Mouse (Mus musculus): ENCODE results near the gene Vangl1. TPM values are rescaled to one million over a fixed set of nuclear protein-coding genes. Genes with fewer than 3 reads are reported as not detected.
"Not testable (repeated sequence)": the region's sequence is repeated elsewhere in the genome, so short reads cannot be mapped to it uniquely, and the experiment has no call there.

The Vangl1 gene
- polyA plus RNA-seq, 1 experiment from 2014 or later, result 14.0 TPM

DNA sequence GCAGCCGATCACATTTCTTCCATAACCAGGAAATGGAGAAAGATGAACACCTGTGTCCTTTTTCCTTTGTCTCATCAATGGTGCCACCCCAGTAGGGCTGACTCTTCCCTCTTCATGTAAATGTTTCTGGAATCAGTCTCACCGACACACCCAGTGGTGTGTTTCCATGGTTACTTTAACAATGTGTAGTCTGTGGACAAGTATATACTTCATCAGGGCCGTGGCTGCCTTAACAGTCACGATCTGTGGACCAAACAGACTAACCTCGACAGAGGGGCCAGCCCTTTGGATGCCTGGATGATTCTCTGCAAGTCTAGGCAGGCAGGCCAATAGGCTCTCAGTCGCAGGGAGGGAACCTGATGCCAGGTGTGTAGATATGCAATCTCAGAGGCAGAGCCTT is 8.4 kb upstream of the Vangl1 start:
- ATAC-seq (no peak), DNase-seq (ENCODE audit: low spot score) (no peak)
- no peaks in the 10 kb centered on the region for H3K9me3 ChIP-seq (ENCODE audit: low read length)
- 36% methylated on average over 6 of the region's 6 CpGs for WGBS
- H3K36me3 ChIP-seq (ENCODE audit: insufficient read depth, low read length), result no peaks in the 10 kb centered on the region
- H3K27ac ChIP-seq (ENCODE audit: low read length), result no peak overlapping the region
- no peak for TF ChIP-seq CTCF (IDR thresholded peaks at IDR 0.05)
- TF ChIP-seq EP300 (IDR thresholded peaks at IDR 0.05), result no peak
- no peaks in the 10 kb centered on the region for H3K27me3 ChIP-seq (replicated peaks; ENCODE audit: insufficient read depth, low read length)
- no peak overlapping the region for H3K4me2 ChIP-seq (replicated peaks; ENCODE audit: low read depth, low read length)
- H3K9ac ChIP-seq (replicated peaks; ENCODE audit: low read depth), result no peak overlapping the region
- no peak overlapping the region for H3K4me3 ChIP-seq (ENCODE audit: low read depth, low read length)
- H3K4me1 ChIP-seq (ENCODE audit: insufficient read depth, low read depth, low read length), result no peaks in the 10 kb centered on the region

DNA sequence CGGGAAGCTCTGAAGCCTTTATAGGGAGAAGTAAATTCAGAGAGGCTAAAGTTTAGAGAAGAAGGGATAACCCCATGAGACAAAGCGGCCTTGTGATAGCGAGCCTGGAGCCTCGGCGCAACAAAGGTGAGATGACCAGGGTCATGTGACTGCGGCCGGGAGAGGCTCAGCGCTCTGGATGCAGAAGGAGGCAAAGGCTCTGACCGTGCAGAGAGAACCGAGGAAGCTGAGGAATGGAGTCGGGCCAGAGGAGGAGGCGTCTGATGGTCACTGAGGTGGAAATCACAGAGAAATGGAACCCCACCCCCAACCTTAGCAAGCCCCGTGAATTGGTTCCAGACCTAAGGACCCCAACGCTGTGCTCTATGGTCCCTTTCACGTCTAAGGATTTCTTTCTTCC is 7.8 kb upstream of the Vangl1 start:
- Histone ChIP-seq H3K4me2 (replicated peaks; ENCODE audit: low read depth, low read length) (no peak overlapping the region), H3K36me3 (ENCODE audit: insufficient read depth, low read length) (no peaks in the 10 kb centered on the region), H3K9me3 (ENCODE audit: low read length) (no peaks in the 10 kb centered on the region), H3K4me1 (ENCODE audit: insufficient read depth, low read depth, low read length) (no peaks in the 10 kb centered on the region), H3K9ac (replicated peaks; ENCODE audit: low read depth) (no peak overlapping the region), H3K27me3 (replicated peaks; ENCODE audit: insufficient read depth, low read length) (no peaks in the 10 kb centered on the region), H3K4me3 (ENCODE audit: low read depth, low read length) (no peak overlapping the region), H3K27ac (ENCODE audit: low read length) (no peak overlapping the region)
- TF ChIP-seq CTCF (IDR thresholded peaks at IDR 0.05) (no peak), EP300 (IDR thresholded peaks at IDR 0.05) (no peak)
- WGBS, result 88% methylated on average over 15 of the region's 15 CpGs
- no peak for DNase-seq (ENCODE audit: low spot score)
- ATAC-seq, result no peak

DNA sequence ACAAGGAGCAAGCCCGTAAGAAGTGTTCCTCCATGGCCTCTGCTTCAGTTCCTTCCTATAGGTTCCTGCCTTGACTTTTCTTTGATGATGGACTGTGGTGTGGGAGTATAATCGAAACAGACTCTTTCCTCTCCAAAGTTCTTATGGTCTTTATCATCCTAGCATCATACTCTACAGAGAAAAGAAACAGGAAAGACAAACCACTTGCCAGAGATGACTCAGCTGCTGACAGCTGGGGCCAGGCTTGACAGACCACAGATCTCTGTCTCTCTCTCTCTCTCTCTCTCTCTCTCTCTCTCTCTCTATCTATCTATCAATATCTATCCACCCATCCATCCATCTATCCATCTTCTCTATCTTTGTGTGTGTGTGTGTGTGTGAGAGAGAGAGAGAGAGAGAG is 6.8 kb upstream of the Vangl1 start:
- no peaks in the 10 kb centered on the region for H3K36me3 ChIP-seq (ENCODE audit: insufficient read depth, low read length)
- no peak for ATAC-seq
- WGBS, result 74% methylated on average over 2 of the region's 2 CpGs
- no peak overlapping the region for H3K4me2 ChIP-seq (replicated peaks; ENCODE audit: low read depth, low read length)
- no peak overlapping the region for H3K9ac ChIP-seq (replicated peaks; ENCODE audit: low read depth)
- H3K9me3 ChIP-seq (ENCODE audit: low read length), result no peaks in the 10 kb centered on the region
- no peak overlapping the region for H3K4me3 ChIP-seq (ENCODE audit: low read depth, low read length)
- DNase-seq (ENCODE audit: low spot score), result no peak
- H3K4me1 ChIP-seq (ENCODE audit: insufficient read depth, low read depth, low read length), result no peaks in the 10 kb centered on the region
- TF ChIP-seq EP300 (IDR thresholded peaks at IDR 0.05), result no peak
- TF ChIP-seq CTCF (IDR thresholded peaks at IDR 0.05), result no peak
- no peak overlapping the region for H3K27ac ChIP-seq (ENCODE audit: low read length)
- H3K27me3 ChIP-seq (replicated peaks; ENCODE audit: insufficient read depth, low read length), result no peaks in the 10 kb centered on the region

DNA sequence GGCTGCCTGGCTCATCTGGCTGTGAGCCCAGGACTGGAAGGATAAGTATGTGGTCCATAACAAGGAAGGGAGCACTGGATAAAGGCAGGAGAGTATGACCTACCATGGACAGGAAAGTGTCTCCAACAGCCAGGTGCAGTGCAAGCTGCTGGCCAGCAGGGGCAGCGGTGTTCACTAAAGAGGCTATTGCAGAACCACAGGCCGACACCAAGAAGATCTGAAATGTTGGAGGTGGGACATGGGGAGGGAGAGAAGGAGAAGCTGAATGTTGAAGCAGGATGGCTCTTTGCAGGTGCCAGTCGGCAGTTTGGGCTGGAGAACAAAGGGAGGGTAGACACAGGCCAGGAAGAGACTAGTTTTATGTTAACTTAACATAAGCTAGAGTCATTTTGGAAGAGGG is 6.3 kb upstream of the Vangl1 start:
- DNase-seq (ENCODE audit: low spot score), result peak; percentile 34
- H3K9ac ChIP-seq (replicated peaks; ENCODE audit: low read depth), result no peak overlapping the region
- TF ChIP-seq CTCF (IDR thresholded peaks at IDR 0.05) (peak; percentile 77), EP300 (IDR thresholded peaks at IDR 0.05) (no peak)
- no peaks in the 10 kb centered on the region for H3K9me3 ChIP-seq (ENCODE audit: low read length)
- no peak overlapping the region for H3K4me3 ChIP-seq (ENCODE audit: low read depth, low read length)
- no peak for ATAC-seq
- H3K4me1 ChIP-seq (ENCODE audit: insufficient read depth, low read depth, low read length), result no peaks in the 10 kb centered on the region
- H3K36me3 ChIP-seq (ENCODE audit: insufficient read depth, low read length), result no peaks in the 10 kb centered on the region
- H3K4me2 ChIP-seq (replicated peaks; ENCODE audit: low read depth, low read length), result no peak overlapping the region
- 68% methylated on average over 3 of the region's 3 CpGs for WGBS
- H3K27me3 ChIP-seq (replicated peaks; ENCODE audit: insufficient read depth, low read length), result no peaks in the 10 kb centered on the region
- H3K27ac ChIP-seq (ENCODE audit: low read length), result no peak overlapping the region

DNA sequence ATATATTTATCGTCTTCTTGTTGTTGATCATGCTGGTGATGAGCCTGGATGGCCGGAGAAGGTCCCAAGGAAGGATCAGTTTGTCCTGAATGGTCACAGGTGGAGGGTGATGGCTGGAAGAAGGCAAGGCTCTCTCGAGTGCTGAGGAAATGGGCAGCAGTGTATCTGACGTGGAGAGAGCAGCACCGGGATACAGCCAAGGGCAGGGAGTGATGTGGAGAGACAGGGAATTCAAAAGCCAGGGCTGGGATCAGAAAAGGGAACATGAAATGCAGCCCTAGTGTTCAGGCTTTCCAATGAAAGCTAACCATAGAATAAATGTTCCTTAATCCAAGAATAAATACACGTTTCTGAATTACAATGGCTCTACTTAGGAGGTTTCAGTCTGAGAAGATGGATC is 4.4 kb upstream of the Vangl1 start:
- TF ChIP-seq EP300 (IDR thresholded peaks at IDR 0.05) (no peak), CTCF (IDR thresholded peaks at IDR 0.05) (no peak)
- DNase-seq (ENCODE audit: low spot score) (no peak), ATAC-seq (no peak)
- H3K4me2 ChIP-seq (replicated peaks; ENCODE audit: low read depth, low read length), result no peak overlapping the region
- H3K4me3 ChIP-seq (ENCODE audit: low read depth, low read length), result no peak overlapping the region
- no peak overlapping the region for H3K9ac ChIP-seq (replicated peaks; ENCODE audit: low read depth)
- no peaks in the 10 kb centered on the region for H3K36me3 ChIP-seq (ENCODE audit: insufficient read depth, low read length)
- H3K27me3 ChIP-seq (replicated peaks; ENCODE audit: insufficient read depth, low read length), result no peaks in the 10 kb centered on the region
- H3K27ac ChIP-seq (ENCODE audit: low read length), result no peak overlapping the region
- 73% methylated on average over 6 of the region's 6 CpGs for WGBS
- no peaks in the 10 kb centered on the region for H3K4me1 ChIP-seq (ENCODE audit: insufficient read depth, low read depth, low read length)
- no peaks in the 10 kb centered on the region for H3K9me3 ChIP-seq (ENCODE audit: low read length)

DNA sequence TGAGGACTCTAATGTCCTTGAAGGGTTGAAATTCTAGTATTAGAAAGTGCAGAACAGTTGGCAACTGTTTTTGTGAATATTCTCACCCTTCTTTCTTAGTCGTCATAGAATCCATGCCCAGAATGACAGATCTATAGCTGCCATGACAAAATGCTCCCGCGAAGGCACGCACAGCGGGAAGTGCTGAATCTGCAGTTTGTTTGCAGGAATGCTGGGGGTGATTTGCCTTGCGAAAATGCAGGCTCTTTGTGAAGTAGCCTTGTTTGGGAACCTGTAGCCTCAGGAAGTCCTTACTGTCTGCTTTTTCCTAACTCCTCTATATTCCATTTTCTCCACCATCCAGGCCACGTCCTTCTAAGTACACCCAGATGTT is 951 bp upstream of the Vangl1 start:
- no peaks in the 10 kb centered on the region for H3K36me3 ChIP-seq (ENCODE audit: insufficient read depth, low read length)
- TF ChIP-seq CTCF (IDR thresholded peaks at IDR 0.05) (no peak), EP300 (IDR thresholded peaks at IDR 0.05) (no peak)
- no peaks in the 10 kb centered on the region for H3K27me3 ChIP-seq (replicated peaks; ENCODE audit: insufficient read depth, low read length)
- H3K27ac ChIP-seq (ENCODE audit: low read length), result no peak overlapping the region
- no peaks in the 10 kb centered on the region for H3K9me3 ChIP-seq (ENCODE audit: low read length)
- 18% methylated on average over 7 of the region's 7 CpGs for WGBS
- DNase-seq (ENCODE audit: low spot score) (no peak), ATAC-seq (no peak)
- H3K4me2 ChIP-seq (replicated peaks; ENCODE audit: low read depth, low read length), result no peak overlapping the region
- no peak overlapping the region for H3K4me3 ChIP-seq (ENCODE audit: low read depth, low read length)
- no peak overlapping the region for H3K9ac ChIP-seq (replicated peaks; ENCODE audit: low read depth)
- no peaks in the 10 kb centered on the region; the same call in 1 of the 2 replicates for H3K4me1 ChIP-seq (ENCODE audit: insufficient read depth, low read depth, low read length)

DNA sequence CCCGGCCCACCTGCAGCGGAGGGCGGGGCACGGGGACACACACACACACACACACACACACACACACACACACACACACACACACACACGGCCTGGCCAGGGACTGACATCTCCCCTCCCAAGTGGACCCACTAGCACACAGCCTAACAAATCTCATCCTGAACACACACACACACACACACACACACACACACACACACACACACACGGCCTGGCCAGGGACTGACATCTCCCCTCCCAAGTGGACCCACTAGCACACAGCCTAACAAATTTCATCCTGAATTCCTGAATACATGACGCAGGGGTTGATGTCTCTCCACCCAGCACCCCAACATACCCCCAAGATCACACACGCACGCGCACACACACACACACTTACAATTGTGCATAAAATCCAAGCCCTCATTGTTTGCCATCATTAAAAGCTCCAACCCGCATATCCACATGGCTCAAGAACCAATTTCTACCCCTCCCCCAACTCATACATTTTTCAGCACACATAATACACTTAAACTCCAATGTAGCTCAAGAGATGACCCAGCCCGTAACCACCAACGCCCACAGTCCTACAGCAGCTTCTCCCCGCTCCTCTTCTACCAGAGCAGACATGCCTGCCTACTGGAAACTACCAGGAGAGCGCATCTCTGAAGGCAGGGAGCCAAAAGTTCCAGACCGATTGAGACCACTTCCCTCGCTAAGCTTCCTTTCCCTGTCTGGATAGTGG is 403 bp upstream of the Vangl1 start:
- H3K9ac ChIP-seq (replicated peaks; ENCODE audit: low read depth); H3K9me3 ChIP-seq (ENCODE audit: low read length); H3K27ac ChIP-seq (ENCODE audit: low read length); H3K4me1 ChIP-seq (ENCODE audit: insufficient read depth, low read depth, low read length); H3K36me3 ChIP-seq (ENCODE audit: insufficient read depth, low read length); H3K27me3 ChIP-seq (replicated peaks; ENCODE audit: insufficient read depth, low read length): not testable (repeated sequence)
- Histone ChIP-seq H3K4me3 (ENCODE audit: low read depth, low read length) (peak overlapping the region; percentile 73), H3K4me2 (replicated peaks; ENCODE audit: low read depth, low read length) (peak overlapping the region; percentile 85)
- ATAC-seq (peak; percentile 21), DNase-seq (ENCODE audit: low spot score) (peak; percentile 22)
- 12% methylated on average over 12 of the region's 17 CpGs for WGBS
